Mouse (Mus musculus): Measurements from ENCODE around the gene Olfr1406. TPM values are rescaled to one million over a fixed set of nuclear protein-coding genes. Genes with fewer than 3 reads are reported as not detected.

Gene Olfr1406
- polyA plus RNA-seq (2021; fragmentation: Nextera tagmentation) = not detected in 2 replicates
- long read RNA-seq, experiment 1 = 0 reads
- long read RNA-seq, experiment 2 = 0 reads

DNA sequence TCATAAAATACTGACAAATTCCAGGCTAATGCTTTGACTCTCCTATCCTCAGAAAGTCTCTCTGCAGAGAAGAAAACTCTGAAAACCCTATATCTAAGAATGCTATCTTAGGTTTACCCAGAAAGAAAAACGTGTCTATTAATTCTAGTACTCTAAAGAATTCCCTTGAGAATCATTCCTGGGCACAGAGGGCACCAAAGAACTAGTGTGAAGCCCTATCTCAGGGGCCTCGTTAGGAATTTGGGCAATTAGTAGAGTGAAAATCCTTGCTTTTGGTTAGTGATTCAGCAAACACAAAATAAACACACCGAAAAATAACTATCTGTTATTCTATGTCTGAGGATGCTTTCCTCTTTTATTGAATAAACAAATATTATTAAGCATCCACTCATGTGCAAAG is at the start of gene Olfr1406:
TSS of gene Olfr1406 (minus strand) at position 101 of the 400 bp plus-strand sequence.

DNA sequence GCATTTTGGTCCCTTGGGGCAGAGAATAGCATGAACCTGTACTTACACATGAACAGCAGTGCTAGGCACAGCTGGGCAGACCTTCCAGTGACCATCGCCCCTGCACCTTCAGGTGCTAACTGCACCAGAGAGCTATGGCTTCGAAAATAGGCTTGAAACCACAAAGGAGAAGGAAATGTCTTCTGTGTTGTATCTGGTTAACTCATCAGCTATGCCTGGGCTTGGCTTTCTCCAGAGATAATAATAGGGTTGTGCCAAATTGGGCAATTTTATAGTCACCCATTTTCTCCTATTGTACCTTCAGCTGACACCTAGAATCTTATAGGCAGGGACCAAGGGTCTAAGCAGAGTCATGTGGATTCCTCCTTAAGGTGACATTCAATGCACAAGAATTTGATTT is 36.6 kb upstream of the Olfr1406 start, which contains the start of gene Fcer1a:
TSS of gene Fcer1a (minus strand) at position 134 of the 400 bp plus-strand sequence.

DNA sequence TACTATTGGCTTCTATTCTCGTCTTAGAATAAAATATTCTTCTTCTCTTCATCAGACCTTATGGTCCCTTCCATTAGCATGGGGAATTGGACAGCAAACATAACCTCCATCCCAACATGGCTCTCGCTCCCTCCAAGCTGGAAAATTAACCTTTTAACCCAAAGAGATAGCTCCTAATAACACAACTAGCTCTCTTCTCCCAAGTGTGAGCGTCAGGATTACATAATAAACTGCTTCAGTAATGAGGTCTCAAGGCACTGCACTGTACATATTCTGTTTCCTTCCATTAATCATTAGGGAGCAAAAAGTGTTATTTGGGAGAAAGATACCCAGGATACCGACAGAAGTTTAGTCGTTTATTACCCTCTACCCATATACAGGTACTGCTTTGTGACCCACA is 21.7 kb upstream of the Olfr1406 start, which contains the start of gene Olfr1404:
TSS of gene Olfr1404 (plus strand) at position 301 of the 400 bp plus-strand sequence.

DNA sequence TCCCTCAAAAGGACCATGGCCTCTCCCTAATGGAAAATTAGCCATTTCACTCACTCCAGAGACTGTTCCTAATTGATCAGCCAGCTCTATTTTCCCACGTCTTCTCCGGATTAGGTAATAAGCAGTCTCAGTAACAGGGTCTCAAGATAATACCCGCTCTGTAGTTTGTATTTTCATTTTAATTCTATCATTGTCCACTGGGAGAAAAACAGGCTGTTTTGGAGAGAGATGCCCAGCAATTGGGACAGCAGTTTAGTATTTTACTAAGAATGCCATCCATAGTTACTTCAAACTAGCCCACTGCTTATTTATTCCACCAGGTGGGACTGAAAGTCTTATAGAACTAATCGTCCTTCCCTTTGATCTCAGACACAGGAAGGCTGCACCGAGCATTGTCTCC is 7.1 kb upstream of the Olfr1406 start, which contains the start of gene Olfr218:
TSS of gene Olfr218 (plus strand) at position 301 of the 400 bp plus-strand sequence.

DNA sequence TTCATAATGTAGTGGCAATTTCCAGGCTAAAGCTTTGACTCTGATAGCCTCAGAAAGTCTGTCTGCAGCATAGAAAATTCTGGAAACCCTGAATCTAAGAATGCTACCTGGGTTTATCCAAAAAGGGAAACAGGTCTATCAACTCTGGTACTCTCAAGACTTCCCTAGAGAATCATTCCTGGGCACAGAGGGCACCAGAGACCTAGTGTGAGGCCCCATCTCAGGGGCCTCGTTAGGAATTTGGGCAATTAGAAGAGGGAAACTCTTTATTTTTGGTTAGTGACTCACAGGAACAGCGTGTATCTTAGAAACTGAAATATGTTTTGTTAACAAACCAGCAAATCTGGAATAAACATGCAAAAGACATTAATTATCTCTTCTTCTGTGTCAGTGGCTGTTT is 53.2 kb downstream of the Olfr1406 start, which contains the start of gene Olfr1408:
TSS of gene Olfr1408 (minus strand) at position 101 of the 400 bp plus-strand sequence.

Other genes starting within 250 kb of the Olfr1406 start
- not detected in 2 replicates for gene Olfr16, start 240.2 kb downstream of the Olfr1406 start, polyA plus RNA-seq (2021; fragmentation: Nextera tagmentation)
- gene Olfr1408, start 53.3 kb downstream of the Olfr1406 start, polyA plus RNA-seq (2021; fragmentation: Nextera tagmentation) = not detected in 2 replicates
- gene Olfr218, start 7.2 kb upstream of the Olfr1406 start, polyA plus RNA-seq (2021; fragmentation: Nextera tagmentation) = not detected in 2 replicates
- gene Olfr1404, start 21.8 kb upstream of the Olfr1406 start, polyA plus RNA-seq (2021; fragmentation: Nextera tagmentation) = not detected in 2 replicates
- gene Fcer1a, start 36.6 kb upstream of the Olfr1406 start, polyA plus RNA-seq (2021; fragmentation: Nextera tagmentation) = not detected in 2 replicates
- not detected in 2 replicates for gene Olfr418, start 75.4 kb upstream of the Olfr1406 start, polyA plus RNA-seq (2021; fragmentation: Nextera tagmentation)
- not detected in 2 replicates for gene Mptx2, start 87.1 kb upstream of the Olfr1406 start, polyA plus RNA-seq (2021; fragmentation: Nextera tagmentation)
- 13.2 and 18.5 TPM in 2 replicates for gene Ackr1, start 143.1 kb upstream of the Olfr1406 start, polyA plus RNA-seq (2021; fragmentation: Nextera tagmentation)
- 1.4 and 2.0 TPM in 2 replicates for gene Aim2, start 160.2 kb upstream of the Olfr1406 start, polyA plus RNA-seq (2021; fragmentation: Nextera tagmentation)
- gene Cadm3, start 177.1 kb upstream of the Olfr1406 start, polyA plus RNA-seq (2021; fragmentation: Nextera tagmentation) = 176 and 337 TPM in 2 replicates

Measured in left cerebral cortex, adult 6 months (tissue).